Mouse (Mus musculus) midbrain, embryonic 14.5 days (tissue): ENCODE measurements around the gene Clp1. TPM values are rescaled to one million over a fixed set of nuclear protein-coding genes. Genes with fewer than 3 reads are reported as not detected.

ENCODE experiments used
- ATAC-seq: fragments of 200-750 bp; cut with Nextera tagmentation; 2 replicates; pipeline ENCODE4 v1.8.0; 2017; ENCODE audit warnings: moderate number of reproducible peaks, moderate library complexity; ENCODE audit not compliant: low FRiP score, low TSS enrichment
- DNase-seq: peaks from one replicate; pipeline ENCODE4 v3.0.0-alpha.2; 2015
- H3K27ac ChIP-seq: fragments of 300-500 bp; sonication (generic); replicated peaks from 2 replicates; pipeline ENCODE4 v1.5.1; 2014; ENCODE audit warnings: mild to moderate bottlenecking, low read depth, low read length, moderate library complexity
- H3K27me3 ChIP-seq: fragments of 300-500 bp; sonication (generic); 2 replicates; pipeline ENCODE4 v1.6.1; 2014; ENCODE audit warnings: low read length, control low read depth, mixed read lengths; ENCODE audit not compliant: control insufficient read depth, insufficient read depth
- H3K36me3 ChIP-seq: fragments of 300-500 bp; sonication (generic); 2 replicates; pipeline ENCODE4 v1.6.1; 2014; ENCODE audit warnings: low read length, control low read depth; ENCODE audit not compliant: control insufficient read depth, insufficient read depth
- H3K4me1 ChIP-seq: fragments of 300-500 bp; sonication (generic); 2 replicates; pipeline ENCODE4 v1.6.1; 2014; ENCODE audit warnings: mild to moderate bottlenecking, antibody characterized with exemption, low read length, control low read depth; ENCODE audit not compliant: control insufficient read depth, insufficient read depth
- H3K4me2 ChIP-seq: fragments of 300-500 bp; sonication (generic); 2 replicates; pipeline ENCODE4 v1.6.1; 2014; ENCODE audit warnings: mild to moderate bottlenecking, low read length, moderate library complexity
- H3K4me3 ChIP-seq: fragments of 300-500 bp; sonication (generic); replicated peaks from 2 replicates; pipeline ENCODE4 v1.5.1; 2014; ENCODE audit warnings: low read depth, low read length
- H3K9ac ChIP-seq: fragments of 300-500 bp; sonication (generic); replicated peaks from 2 replicates; pipeline ENCODE4 v1.6.1; 2014; ENCODE audit warnings: mild to moderate bottlenecking, low read length, moderate library complexity
- H3K9me3 ChIP-seq: fragments of 300-500 bp; sonication (generic); 2 replicates; pipeline ENCODE4 v1.6.1; 2016; ENCODE audit warnings: low read length, control low read depth, mixed read lengths; ENCODE audit not compliant: control insufficient read depth
- WGBS: fragments of 180-500 bp; shearing (Covaris S2); extraction: QIAGEN DNeasy Blood & Tissue Kit; methylation state at CpG from one replicate; pipeline ENCODE4 v1.1.7; 2014; 5-methylcytosine and 5-hydroxymethylcytosine counted together
- polyA plus RNA-seq: library from polyadenylated mRNA; unstranded; fragments of >200 nt; fragmentation: Nextera tagmentation; extraction: Ambion mirVana; gene quantifications from 2 replicates; pipeline ENCODE4 v1.2.1, GENCODE M21; 2014

Clp1 gene
- polyA plus RNA-seq, 1 experiment from 2014 or later: 25.4 TPM

DNA sequence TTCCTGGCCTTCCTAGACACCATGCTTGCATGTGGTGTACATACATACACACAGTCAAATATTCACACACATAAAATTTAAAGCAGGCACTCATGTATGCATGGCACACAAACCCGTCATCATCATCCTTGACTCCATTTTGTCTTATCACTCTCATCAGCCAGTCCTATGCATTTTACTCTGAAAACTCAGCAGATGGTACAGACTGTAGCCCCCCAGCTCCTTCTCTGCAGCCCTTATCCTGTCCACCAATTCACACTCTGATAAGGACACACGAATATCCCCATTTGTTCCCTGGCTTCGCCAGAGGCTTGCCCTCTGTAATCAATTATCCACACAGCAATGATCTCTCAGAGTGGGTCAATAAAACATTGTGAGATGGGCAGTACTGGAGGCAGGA is 6.0 kb downstream of the Clp1 start:
- Histone ChIP-seq H3K9ac (no peak overlapping the region), H3K36me3 (peaks cover 35% of the 10 kb centered on the region), H3K27me3 (no peaks in the 10 kb centered on the region), H3K9me3 (no peaks in the 10 kb centered on the region), H3K4me2 (no peak overlapping the region), H3K27ac (no peak overlapping the region), H3K4me1 (peaks cover 14% of the 10 kb centered on the region), H3K4me3 (no peak overlapping the region)
- ATAC-seq (no peak), DNase-seq (no peak)
- 79% methylated on average over 3 of the region's 3 CpGs for WGBS

DNA sequence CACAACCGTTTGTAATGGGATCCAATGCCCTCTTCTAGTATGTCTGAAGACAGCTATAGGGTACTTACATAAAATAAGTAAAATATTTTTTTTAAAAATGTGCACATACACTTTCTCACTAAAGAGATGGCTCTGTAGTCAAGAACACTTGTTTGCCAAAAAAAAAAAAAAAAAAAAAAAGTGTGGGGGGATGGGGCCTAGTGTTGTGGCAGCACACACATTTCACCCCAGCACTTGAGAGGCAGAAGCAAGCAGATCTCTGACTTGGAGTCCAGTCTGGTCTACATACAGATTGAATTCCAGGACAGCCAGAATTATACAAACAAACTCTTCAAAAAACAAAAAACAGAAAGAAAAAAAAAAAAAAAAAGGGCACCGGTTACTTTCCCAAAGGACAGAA is 6.4 kb downstream of the Clp1 start:
- Histone ChIP-seq H3K4me3 (no peak overlapping the region), H3K9me3 (no peaks in the 10 kb centered on the region), H3K4me2 (no peak overlapping the region), H3K27me3 (no peaks in the 10 kb centered on the region), H3K9ac (no peak overlapping the region), H3K4me1 (0 out of 2 replicates have a peak, but pooled peaks cover 11% of the 10 kb centered on the region), H3K36me3 (peaks cover 34% of the 10 kb centered on the region), H3K27ac (no peak overlapping the region)
- DNase-seq (no peak), ATAC-seq (no peak)
- WGBS: 98% methylated on average over 2 of the region's 2 CpGs

DNA sequence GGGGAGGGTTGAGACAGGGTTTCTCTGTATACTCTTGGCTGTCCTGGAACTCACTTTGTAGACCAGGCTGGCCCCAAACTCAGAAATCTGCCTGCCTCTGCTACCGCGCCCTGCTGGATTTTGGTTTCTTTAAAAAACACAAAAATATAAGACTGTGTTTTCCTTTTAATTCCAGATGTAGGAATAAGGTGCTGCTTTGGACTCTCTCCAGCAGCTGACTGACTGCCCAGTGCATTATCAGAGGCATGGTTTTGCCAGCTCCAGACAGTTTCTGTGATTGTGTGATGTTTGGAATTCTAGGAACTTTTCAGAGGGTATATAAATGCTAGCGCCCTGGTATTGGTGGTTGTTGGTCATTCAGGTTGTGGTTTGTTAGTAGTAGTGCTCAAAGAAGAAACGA is 9.8 kb downstream of the Clp1 start:
- Histone ChIP-seq H3K9me3 (no peaks in the 10 kb centered on the region), H3K4me3 (no peak overlapping the region), H3K36me3 (peaks cover 7% of the 10 kb centered on the region), H3K9ac (no peak overlapping the region), H3K27ac (no peak overlapping the region), H3K27me3 (no peaks in the 10 kb centered on the region), H3K4me2 (no peak overlapping the region), H3K4me1 (peaks cover 11% of the 10 kb centered on the region)
- DNase-seq: no peak
- no peak for ATAC-seq
- WGBS: 96% methylated on average over 4 of the region's 4 CpGs

GRCm38 (mm10) chr2:84716423-84717355 is 10.5 kb downstream of the Clp1 start:
- WGBS: 39% methylated on average over 9 of the region's 9 CpGs
- ATAC-seq (no peak), DNase-seq (no peak)
- Histone ChIP-seq H3K36me3 (peaks cover 3% of the 10 kb centered on the region), H3K9me3 (no peaks in the 10 kb centered on the region), H3K4me1 (peaks cover 11% of the 10 kb centered on the region), H3K27ac (no peak overlapping the region), H3K4me3 (peak overlapping the region; percentile 96), H3K4me2 (peak overlapping the region; percentile 86), H3K9ac (peak overlapping the region; percentile 52; the same call in 1 of the 2 replicates), H3K27me3 (no peaks in the 10 kb centered on the region)

DNA sequence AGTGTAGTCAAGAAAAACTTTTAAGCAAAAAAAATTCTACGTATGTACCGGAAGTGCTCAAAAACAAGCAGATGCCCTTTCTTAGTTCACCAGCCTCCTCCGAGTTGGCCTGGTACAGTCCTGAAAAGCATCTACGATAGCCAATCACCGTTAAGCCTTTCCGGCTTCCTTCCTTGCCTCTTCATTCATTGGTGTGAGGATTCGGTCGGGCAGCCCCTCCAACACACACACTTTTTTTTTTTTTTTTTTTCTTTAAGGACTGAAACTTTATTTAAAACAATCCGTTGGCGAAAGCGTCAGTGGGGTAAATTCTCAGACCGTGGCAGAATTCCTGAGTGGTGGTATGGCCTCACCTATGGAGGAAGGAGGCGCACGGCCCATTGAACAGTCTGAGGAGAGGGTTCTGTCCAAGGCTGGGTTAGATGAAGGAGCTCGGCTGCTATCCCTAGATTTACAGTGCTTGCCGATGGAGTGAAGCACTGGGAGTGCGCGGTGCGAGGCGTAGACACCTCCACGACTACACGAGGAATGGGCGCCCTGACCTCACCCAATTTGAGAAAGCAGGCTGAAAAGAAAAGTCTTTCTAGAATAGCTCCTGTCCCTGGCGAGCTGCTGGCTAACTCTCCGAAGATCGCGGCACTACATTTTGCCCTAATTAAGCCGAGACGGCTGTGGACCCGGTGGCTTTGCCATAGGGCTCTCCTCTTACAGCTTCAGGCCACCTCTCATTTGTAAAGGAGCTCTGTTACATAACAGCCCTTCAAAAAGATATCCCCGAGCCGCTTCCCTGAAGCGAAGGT is 11.4 kb downstream of the Clp1 start:
- H3K4me3 ChIP-seq: peak overlapping the region; percentile 96
- peaks cover 5% of the 10 kb centered on the region for H3K36me3 ChIP-seq
- WGBS: under 1% methylated on average over 33 of the region's 33 CpGs
- H3K27ac ChIP-seq: peak overlapping the region; percentile 95
- H3K4me2 ChIP-seq: peak overlapping the region; percentile 86
- H3K27me3 ChIP-seq: no peaks in the 10 kb centered on the region
- peaks cover 11% of the 10 kb centered on the region for H3K4me1 ChIP-seq
- ATAC-seq (peak; percentile 94), DNase-seq (peak; percentile 93)
- no peaks in the 10 kb centered on the region for H3K9me3 ChIP-seq
- H3K9ac ChIP-seq: peak overlapping the region; percentile 93; the same call in 1 of the 2 replicates

GRCm38 (mm10) chr2:84714811-84715561 is 12.2 kb downstream of the Clp1 start, which contains the start of gene Zdhhc5:
TSS of gene Zdhhc5 (minus strand) at chr2:84715180.
- H3K4me3 ChIP-seq: peak within 1 kb of the TSS; percentile 96
- ATAC-seq (peak; percentile 95), DNase-seq (peak; percentile 99)
- H3K4me1 ChIP-seq: peaks cover 11% of the 10 kb centered on the region
- under 1% methylated on average over 104 of the region's 107 CpGs for WGBS
- H3K27me3 ChIP-seq: no peaks in the 10 kb centered on the region
- peak within 1 kb of the TSS; percentile 93 for H3K9ac ChIP-seq
- H3K27ac ChIP-seq: peak within 1 kb of the TSS; percentile 95
- H3K9me3 ChIP-seq: no peaks in the 10 kb centered on the region
- peak within 1 kb of the TSS; percentile 86 for H3K4me2 ChIP-seq
- peaks cover 13% of the 10 kb centered on the region for H3K36me3 ChIP-seq

GRCm38 (mm10) chr2:84714422-84714810 is 12.7 kb downstream of the Clp1 start:
- Histone ChIP-seq H3K27ac (peak overlapping the region; percentile 95), H3K4me2 (peak overlapping the region; percentile 86), H3K4me3 (peak overlapping the region; percentile 96), H3K4me1 (peaks cover 11% of the 10 kb centered on the region), H3K9me3 (no peaks in the 10 kb centered on the region), H3K9ac (peak overlapping the region; percentile 93), H3K27me3 (no peaks in the 10 kb centered on the region), H3K36me3 (peaks cover 18% of the 10 kb centered on the region)
- DNase-seq (no peak), ATAC-seq (no peak)
- WGBS: under 1% methylated on average over 26 of the region's 26 CpGs

- H3K4me2 ChIP-seq: no peak overlapping the region
- DNase-seq: no peak
- WGBS: 95% methylated on average over 2 of the region's 2 CpGs
- H3K27me3 ChIP-seq: no peaks in the 10 kb centered on the region
- H3K4me3 ChIP-seq: no peak overlapping the region
- H3K9me3 ChIP-seq: no peaks in the 10 kb centered on the region
- H3K9ac ChIP-seq: no peak overlapping the region
- peaks cover 38% of the 10 kb centered on the region for H3K36me3 ChIP-seq
- ATAC-seq: no peak
- peaks cover 11% of the 10 kb centered on the region for H3K4me1 ChIP-seq
- H3K27ac ChIP-seq: no peak overlapping the region
Measured at GRCm38 (mm10) chr2:84711898-84712297, 15.3 kb downstream of the Clp1 start.
